Comparison of ENCODE assay signal across 8 mouse cellular contexts in the genomic region with DNA sequence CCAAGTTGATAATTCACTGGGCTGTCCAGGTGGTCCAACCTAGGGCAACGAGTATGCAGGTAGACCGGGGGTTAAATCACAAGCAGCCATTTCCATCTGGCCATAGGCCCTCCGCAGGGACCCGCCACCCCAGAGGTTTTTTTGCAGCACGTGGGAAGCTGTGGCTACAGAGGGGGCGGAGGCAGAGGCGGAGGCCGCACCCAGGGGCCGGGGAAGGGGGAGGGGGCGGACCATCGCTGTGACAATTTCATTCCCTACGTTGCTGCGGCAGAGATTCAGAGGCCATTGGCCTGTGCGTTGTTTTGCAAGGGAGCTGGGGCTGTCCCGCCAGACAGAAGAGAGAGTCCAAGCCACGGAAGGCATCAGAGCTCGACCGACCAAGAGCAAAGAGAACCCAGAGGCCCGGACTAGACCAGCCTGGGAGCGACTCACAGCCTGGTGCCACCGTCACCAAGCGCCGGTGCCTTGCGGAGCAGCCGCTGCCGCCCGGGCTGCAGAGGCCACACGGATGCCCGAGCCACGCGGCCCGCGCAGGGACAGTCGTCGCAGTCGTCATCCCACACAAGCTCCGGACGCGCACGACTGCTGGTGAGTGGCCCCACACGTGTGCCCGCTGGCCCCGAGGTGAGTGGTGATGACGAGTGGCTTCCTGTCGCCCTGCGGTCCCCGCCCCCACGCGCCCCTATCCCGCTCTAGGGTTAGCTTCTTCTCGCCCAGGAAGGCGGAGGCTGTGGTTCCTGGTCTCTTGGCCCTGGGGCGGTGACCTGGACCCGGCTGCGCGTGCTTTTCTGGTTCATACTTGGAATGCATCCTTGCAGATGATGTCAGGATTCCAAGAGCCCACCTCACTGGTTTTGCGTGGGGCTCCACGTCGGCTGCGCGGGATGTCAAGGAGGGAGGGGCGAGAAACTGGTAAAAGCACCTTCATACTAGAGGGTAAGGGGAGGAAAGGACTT. TPM values are rescaled to one million over a fixed set of nuclear protein-coding genes. Genes with fewer than 3 reads are reported as not detected.
DNase-seq lines count a peak whose midpoint lies in the region; ATAC-seq and TF ChIP-seq lines count a peak whose summit lies in the region.

A gene (plus strand): TSS at position 222 of the 956 bp plus-strand sequence.

- no peak for TF ChIP-seq CTCF in bone marrow, adult 2 months (IDR thresholded peaks at IDR 0.05; ENCODE audit: control insufficient read depth, insufficient read depth, low read length)

- DNase-seq in 3134 (ENCODE audit: extremely low read depth, insufficient read length, low spot score): peak; percentile 90
- peak; percentile 61 to 68 for DNase-seq in spleen, postnatal 14 days (ENCODE audit: low spot score in 2 of 2)

- peak; percentile 79 for ATAC-seq in embryonic facial prominence, embryonic 15.5 days (ENCODE audit: insufficient number of reproducible peaks, low FRiP score, low TSS enrichment, low read depth)
- ATAC-seq in heart, embryonic 11.5 days (replicated peaks; ENCODE audit: insufficient number of reproducible peaks, low FRiP score, low TSS enrichment): peak; percentile 75
- peak; percentile 91 for ATAC-seq in kidney, embryonic 15.5 days (replicated peaks; ENCODE audit: low FRiP score)
- ATAC-seq in limb, embryonic 15.5 days (ENCODE audit: insufficient number of reproducible peaks, low FRiP score, low TSS enrichment, low read depth): peak; percentile 81
- ATAC-seq in midbrain, embryonic 16.5 days: peak; percentile 89

- H3K27ac ChIP-seq in bone marrow, adult 2 months (ENCODE audit: control insufficient read depth, insufficient read depth, low read depth, low read length, poor library complexity): peak within 1 kb of the TSS; percentile 89
- H3K27ac ChIP-seq in embryonic facial prominence, embryonic 15.5 days (replicated peaks): peak within 1 kb of the TSS; percentile 77; the same call in 1 of the 2 replicates
- H3K27ac ChIP-seq in heart, embryonic 11.5 days (ENCODE audit: low read depth, low read length): no peak within 1 kb of the TSS
- peak within 1 kb of the TSS; percentile 16; the same call in 1 of the 2 replicates for H3K27ac ChIP-seq in kidney, embryonic 15.5 days
- H3K27ac ChIP-seq in limb, embryonic 15.5 days: peak within 1 kb of the TSS; percentile 72
- peak within 1 kb of the TSS; percentile 87 for H3K27ac ChIP-seq in midbrain, embryonic 16.5 days (ENCODE audit: low read length)

- H3K36me3 ChIP-seq in embryonic facial prominence, embryonic 15.5 days: no peaks in the 10 kb centered on the region
- H3K36me3 ChIP-seq in heart, embryonic 11.5 days (ENCODE audit: control insufficient read depth, insufficient read depth, low read length): no peaks in the 10 kb centered on the region
- no peaks in the 10 kb centered on the region for H3K36me3 ChIP-seq in kidney, embryonic 15.5 days
- H3K36me3 ChIP-seq in limb, embryonic 15.5 days: no peaks in the 10 kb centered on the region
- no peaks in the 10 kb centered on the region for H3K36me3 ChIP-seq in midbrain, embryonic 16.5 days (ENCODE audit: control insufficient read depth, insufficient read depth, low read length)

- H3K4me3 ChIP-seq in bone marrow, adult 2 months (replicated peaks; ENCODE audit: control insufficient read depth, low read depth, low read length): peak within 1 kb of the TSS; percentile 87
- H3K4me3 ChIP-seq in embryonic facial prominence, embryonic 15.5 days (replicated peaks): peak within 1 kb of the TSS; percentile 63
- peak within 1 kb of the TSS; percentile 72 for H3K4me3 ChIP-seq in heart, embryonic 11.5 days (ENCODE audit: low read depth, low read length)
- H3K4me3 ChIP-seq in kidney, embryonic 15.5 days (replicated peaks): peak within 1 kb of the TSS; percentile 64
- H3K4me3 ChIP-seq in limb, embryonic 15.5 days: peak within 1 kb of the TSS; percentile 75
- H3K4me3 ChIP-seq in midbrain, embryonic 16.5 days (ENCODE audit: low read depth, low read length): peak within 1 kb of the TSS; percentile 68

- under 1% methylated on average over 62 of the region's 62 CpGs for WGBS in bone marrow, adult 2 months
- WGBS in embryonic facial prominence, embryonic 15.5 days: under 1% methylated on average over 62 of the region's 62 CpGs
- WGBS in heart, embryonic 11.5 days (ENCODE audit: insufficient replicate concordance): under 1% methylated on average over 61 of the region's 62 CpGs
- under 1% methylated on average over 62 of the region's 62 CpGs for WGBS in kidney, embryonic 15.5 days
- WGBS in limb, embryonic 15.5 days: under 1% methylated on average over 61 of the region's 62 CpGs
- under 1% methylated on average over 62 of the region's 62 CpGs for WGBS in midbrain, embryonic 16.5 days

- H3K4me2 ChIP-seq in embryonic facial prominence, embryonic 15.5 days (replicated peaks): peak within 1 kb of the TSS; percentile 95
- peak within 1 kb of the TSS; percentile 97 for H3K4me2 ChIP-seq in heart, embryonic 11.5 days
- peak within 1 kb of the TSS; percentile 94 for H3K4me2 ChIP-seq in kidney, embryonic 15.5 days
- H3K4me2 ChIP-seq in limb, embryonic 15.5 days: peak within 1 kb of the TSS; percentile 89
- peak within 1 kb of the TSS; percentile 64 for H3K4me2 ChIP-seq in midbrain, embryonic 16.5 days (ENCODE audit: low read length)

- peak within 1 kb of the TSS; percentile 39 for H3K9ac ChIP-seq in embryonic facial prominence, embryonic 15.5 days
- peak within 1 kb of the TSS; percentile 70 for H3K9ac ChIP-seq in heart, embryonic 11.5 days (ENCODE audit: low read depth, low read length)
- peak within 1 kb of the TSS; percentile 52 for H3K9ac ChIP-seq in kidney, embryonic 15.5 days
- peak within 1 kb of the TSS; percentile 72 for H3K9ac ChIP-seq in limb, embryonic 15.5 days
- H3K9ac ChIP-seq in midbrain, embryonic 16.5 days (ENCODE audit: low read depth, low read length): peak within 1 kb of the TSS; percentile 86

- H3K9me3 ChIP-seq in embryonic facial prominence, embryonic 15.5 days (replicated peaks): no peaks in the 10 kb centered on the region
- H3K9me3 ChIP-seq in heart, embryonic 11.5 days (replicated peaks; ENCODE audit: control insufficient read depth, low read length): no peaks in the 10 kb centered on the region
- H3K9me3 ChIP-seq in kidney, embryonic 15.5 days (replicated peaks): no peaks in the 10 kb centered on the region
- no peaks in the 10 kb centered on the region for H3K9me3 ChIP-seq in limb, embryonic 15.5 days
- no peaks in the 10 kb centered on the region for H3K9me3 ChIP-seq in midbrain, embryonic 16.5 days (replicated peaks; ENCODE audit: control insufficient read depth, low read length, poor library complexity, severe bottlenecking)

- TF ChIP-seq POLR2A in bone marrow, adult 2 months (IDR thresholded peaks at IDR 0.05; ENCODE audit: borderline replicate concordance, control insufficient read depth, low read depth, low read length): peak; percentile 36; the same call in 1 of the 2 replicates

- H3K4me1 ChIP-seq in bone marrow, adult 2 months (ENCODE audit: control insufficient read depth, insufficient read depth, low read length): no peaks in the 10 kb centered on the region; the same call in 1 of the 2 replicates
- peaks cover 26% of the 10 kb centered on the region for H3K4me1 ChIP-seq in embryonic facial prominence, embryonic 15.5 days
- no peaks in the 10 kb centered on the region for H3K4me1 ChIP-seq in heart, embryonic 11.5 days (ENCODE audit: control insufficient read depth, insufficient read depth, low read length)
- H3K4me1 ChIP-seq in kidney, embryonic 15.5 days: peaks cover 5% of the 10 kb centered on the region; the same call in 1 of the 2 replicates
- peaks cover 19% of the 10 kb centered on the region for H3K4me1 ChIP-seq in limb, embryonic 15.5 days
- H3K4me1 ChIP-seq in midbrain, embryonic 16.5 days (ENCODE audit: control insufficient read depth, insufficient read depth, low read length): peaks cover 6% of the 10 kb centered on the region; the same call in 1 of the 2 replicates

- H3K27me3 ChIP-seq in embryonic facial prominence, embryonic 15.5 days: no peaks in the 10 kb centered on the region
- H3K27me3 ChIP-seq in heart, embryonic 11.5 days (ENCODE audit: control insufficient read depth, insufficient read depth, low read length): 0 out of 2 replicates have a peak, but pooled peaks cover 3% of the 10 kb centered on the region
- H3K27me3 ChIP-seq in kidney, embryonic 15.5 days: no peaks in the 10 kb centered on the region
- H3K27me3 ChIP-seq in limb, embryonic 15.5 days: 0 out of 2 replicates have a peak, but pooled peaks cover 7% of the 10 kb centered on the region
- H3K27me3 ChIP-seq in midbrain, embryonic 16.5 days (ENCODE audit: control insufficient read depth, insufficient read depth, low read depth, low read length): peaks cover 2% of the 10 kb centered on the region; the same call in 1 of the 2 replicates

RNA-seq across cellular contexts. Expression of the gene that starts here (rescaled TPM):
- 13.0 and 30.5 TPM in 2 replicates for polyA plus RNA-seq in bone marrow, adult 2 months (2011; ENCODE audit: insufficient read depth, insufficient read length, low replicate concordance, missing spikeins)
- 10.1 and 12.6 TPM in 2 replicates for polyA plus RNA-seq in embryonic facial prominence, embryonic 15.5 days (2015; fragmentation: Nextera tagmentation; extraction: Ambion mirVana)
- polyA plus RNA-seq in heart, embryonic 11.5 days (2014; fragmentation: Nextera tagmentation; extraction: Ambion mirVana): 5.0 and 5.2 TPM in 2 replicates
- polyA plus RNA-seq in kidney, embryonic 15.5 days (2015; fragmentation: Nextera tagmentation; extraction: Ambion mirVana): 4.3 and 5.0 TPM in 2 replicates
- polyA plus RNA-seq in limb, embryonic 15.5 days (2015; fragmentation: Nextera tagmentation; extraction: Ambion mirVana): 15.4 and 16.2 TPM in 2 replicates
- 21.0 and 22.8 TPM in 2 replicates for polyA plus RNA-seq in midbrain, embryonic 16.5 days (2015; fragmentation: Nextera tagmentation; extraction: Ambion mirVana)
